Mouse (Mus musculus) CH12.LX (cell line): ENCODE measurements at regions not wholly inside any gene's neighbourhood (a gene's known extent, or its start where the extent isn't known, plus 50 kb on each side); places are given as distances from the start of the nearest gene placed in this dataset.
A peak's percentile ranks its signal among the peaks of the same experiment; 100 is the strongest.

ENCODE experiments used
- DNase-seq: peaks from one replicate; pipeline ENCODE4 v3.0.0-alpha.2; 2013; ENCODE audit errors: extremely low read depth
- H3K27ac ChIP-seq: 2 replicates; pipeline ENCODE4 v1.5.1; 2012; ENCODE audit warnings: low read depth, mild to moderate bottlenecking, control low read depth, moderate library complexity; ENCODE audit not compliant: insufficient read depth
- H3K27me3 ChIP-seq: replicated peaks from 2 replicates; pipeline ENCODE3; 2012; ENCODE audit warnings: inconsistent platforms
- H3K36me3 ChIP-seq, 2 experiments: replicated peaks in 1 of 2; 2 replicates each; pipeline versions ENCODE3 to v1.6.1; 2012; ENCODE audit warnings: inconsistent platforms in 1 of 2, low read length in 1 of 2, mild to moderate bottlenecking in 1 of 2, mixed read lengths in 1 of 2, moderate library complexity in 1 of 2; ENCODE audit not compliant: control insufficient read depth in 1 of 2, insufficient read depth in 1 of 2
- H3K4me1 ChIP-seq, 2 experiments: 2 replicates each; pipeline ENCODE4 v1.6.1; 2012; ENCODE audit warnings: inconsistent platforms in 1 of 2, moderate library complexity in 1 of 2; ENCODE audit not compliant: insufficient read depth in 2 of 2, control insufficient read depth in 1 of 2
- H3K4me2 ChIP-seq: 2 replicates; pipeline ENCODE4 v1.6.1; 2012; ENCODE audit warnings: low read depth, mild to moderate bottlenecking, control low read depth; ENCODE audit not compliant: poor library complexity, insufficient read depth, severe bottlenecking
- H3K4me3 ChIP-seq, 3 experiments: fragments of 150-350 bp in 1 of 3; sonication (generic) in 1 of 3; replicated peaks in 1 of 3; 2 replicates each; pipeline versions ENCODE3 to v1.5.1; 2011 to 2012; ENCODE audit warnings: low read depth in 2 of 3, low read length in 2 of 3, mild to moderate bottlenecking in 2 of 3, moderate library complexity in 2 of 3, control low read depth in 1 of 3, improper control_type of control experiment in 1 of 3, inconsistent platforms in 1 of 3, mixed read lengths in 1 of 3; ENCODE audit not compliant: poor library complexity in 1 of 3
- H3K79me2 ChIP-seq: replicated peaks from 2 replicates; pipeline ENCODE4 v1.6.1; 2012; ENCODE audit warnings: mild to moderate bottlenecking, moderate library complexity; ENCODE audit not compliant: control insufficient read depth, poor library complexity, insufficient read depth, severe bottlenecking; ENCODE audit errors: extremely low read depth
- H3K9ac ChIP-seq: 2 replicates; pipeline ENCODE4 v1.6.1; 2012; ENCODE audit warnings: low read depth, mild to moderate bottlenecking, control low read depth, moderate library complexity; ENCODE audit not compliant: insufficient read depth
- H3K9me3 ChIP-seq: replicated peaks from 2 replicates; pipeline ENCODE3; 2012; ENCODE audit warnings: low read length, inconsistent platforms, mixed read lengths
- CHD2 ChIP-seq: IDR thresholded peaks from 2 replicates; pipeline ENCODE4 v1.6.1; 2011; ENCODE audit warnings: low read length, improper control_type of control experiment
- EP300 ChIP-seq: IDR thresholded peaks from 2 replicates; pipeline ENCODE4 v1.6.1; 2011; ENCODE audit warnings: low read length, improper control_type of control experiment
- ETS1 ChIP-seq: conservative IDR thresholded peaks from 2 replicates; pipeline ENCODE4 v1.6.1; 2012; ENCODE audit warnings: low read depth, mild to moderate bottlenecking, inconsistent platforms, low read length, improper control_type of control experiment, moderate library complexity
- HCFC1 ChIP-seq: IDR thresholded peaks from 2 replicates; pipeline ENCODE4 v1.6.1; 2012; ENCODE audit warnings: low read depth, mild to moderate bottlenecking, inconsistent platforms, low read length, improper control_type of control experiment
- JUN ChIP-seq: IDR thresholded peaks from 2 replicates; pipeline ENCODE4 v1.6.1; 2011; ENCODE audit warnings: low read depth, mild to moderate bottlenecking, low read length, improper control_type of control experiment, moderate library complexity; ENCODE audit not compliant: insufficient read depth
- JUND ChIP-seq: conservative IDR thresholded peaks from 2 replicates; pipeline ENCODE4 v1.6.1; 2011; ENCODE audit warnings: low read depth, low read length, improper control_type of control experiment
- KAT2A ChIP-seq: IDR thresholded peaks from 2 replicates; pipeline ENCODE4 v1.6.1; 2012; ENCODE audit warnings: low read length, improper control_type of control experiment, inconsistent platforms; ENCODE audit not compliant: insufficient replicate concordance
- MAX ChIP-seq: IDR thresholded peaks from 2 replicates; pipeline ENCODE4 v1.6.1; 2011; ENCODE audit warnings: low read length, improper control_type of control experiment
- MXI1 ChIP-seq: IDR thresholded peaks from 2 replicates; pipeline ENCODE4 v1.6.1; 2011; ENCODE audit warnings: mild to moderate bottlenecking, low read depth, low read length, improper control_type of control experiment
- NELFE ChIP-seq: IDR thresholded peaks from 2 replicates; pipeline ENCODE4 v1.6.1; 2011; ENCODE audit warnings: low read depth, low read length, improper control_type of control experiment
- RCOR1 ChIP-seq: conservative IDR thresholded peaks from 2 replicates; pipeline ENCODE4 v1.6.1; 2012; ENCODE audit warnings: low read depth, mild to moderate bottlenecking, inconsistent platforms, low read length, improper control_type of control experiment
- TBP ChIP-seq: conservative IDR thresholded peaks from 2 replicates; pipeline ENCODE4 v1.6.1; 2011; ENCODE audit warnings: low read depth, low read length, improper control_type of control experiment
- TCF12 ChIP-seq: IDR thresholded peaks from 2 replicates; pipeline ENCODE4 v1.6.1; 2014; ENCODE audit warnings: low read depth, mild to moderate bottlenecking, inconsistent platforms, low read length, improper control_type of control experiment
- UBTF ChIP-seq: IDR thresholded peaks from 2 replicates; pipeline ENCODE4 v1.6.1; 2012; ENCODE audit warnings: low read depth, mild to moderate bottlenecking, inconsistent platforms, low read length, improper control_type of control experiment, moderate library complexity
- USF1 ChIP-seq: IDR thresholded peaks from 2 replicates; pipeline ENCODE4 v1.6.1; 2014; ENCODE audit warnings: low read depth, mild to moderate bottlenecking, inconsistent platforms, low read length, improper control_type of control experiment
- USF2 ChIP-seq: conservative IDR thresholded peaks from 2 replicates; pipeline ENCODE4 v1.6.1; 2011; ENCODE audit warnings: low read depth, low read length, improper control_type of control experiment
- ZC3H11A ChIP-seq: IDR thresholded peaks from 2 replicates; pipeline ENCODE4 v1.6.1; 2012; ENCODE audit warnings: low read depth, mild to moderate bottlenecking, inconsistent platforms, low read length, improper control_type of control experiment
- dilution Hi-C: fragments of 300-500 bp; cut with MboI; formaldehyde crosslinking; loops from 2 replicates; pipeline ENCODE4 v1.14.3; 2020; ENCODE audit warnings: low sequenced_read_pairs; ENCODE audit not compliant: extremely low pct_unique_long_range_greater_than_20kb, extremely low pct_ligation_motif_present
- in situ Hi-C: fragments of 300-500 bp; cut with MboI; formaldehyde crosslinking; loops from 3 replicates; pipeline ENCODE4 v1.14.3; 2019; ENCODE audit warnings: low sequenced_read_pairs, low pct_ligation_motif_present, low pct_unique_long_range_greater_than_20kb, mixed read lengths

- TF ChIP-seq TBP (no peak), JUND (no peak), USF1 (no peak), JUN (no peak), ETS1 (no peak), NELFE (no peak), ZC3H11A (no peak), RCOR1 (no peak), USF2 (no peak), MAX (no peak), CHD2 (no peak), HCFC1 (no peak), KAT2A (no peak), TCF12 (no peak), UBTF (no peak)
- TF ChIP-seq, all 38 proteins: peak for 0
- no peaks in the 10 kb centered on the region for H3K27me3 ChIP-seq
- no peak overlapping the region for H3K4me2 ChIP-seq
- no peaks in the 10 kb centered on the region for H3K79me2 ChIP-seq
- in situ Hi-C loops (no loop called here), dilution Hi-C loops (no loop called here)
- H3K9me3 ChIP-seq, result no peaks in the 10 kb centered on the region
- no peaks in the 10 kb centered on the region for H3K36me3 ChIP-seq
- no peak overlapping the region for H3K27ac ChIP-seq
- H3K4me3 ChIP-seq, result no peak overlapping the region
- peaks cover 10 to 12% of the 10 kb centered on the region in 2 experiments for H3K4me1 ChIP-seq
- no peak for DNase-seq
- H3K9ac ChIP-seq, result no peak overlapping the region
Measured at GRCm38 (mm10) chr12:88530450-88531143, 170.2 kb downstream of the Adck1 start.

GRCm38 (mm10) chr12:88532261-88532973 is 172.1 kb downstream of the Adck1 start:
- dilution Hi-C loops (no loop called here), in situ Hi-C loops (no loop called here)
- H3K9me3 ChIP-seq, result no peaks in the 10 kb centered on the region
- H3K27me3 ChIP-seq, result no peaks in the 10 kb centered on the region
- H3K27ac ChIP-seq, result no peak overlapping the region
- H3K4me3 ChIP-seq, result no peak overlapping the region
- no peak overlapping the region for H3K9ac ChIP-seq
- no peaks in the 10 kb centered on the region for H3K36me3 ChIP-seq
- peaks cover 10 to 12% of the 10 kb centered on the region in 2 experiments for H3K4me1 ChIP-seq
- DNase-seq, result peak; percentile 12
- no peaks in the 10 kb centered on the region for H3K79me2 ChIP-seq
- no peak for TF ChIP-seq MXI1
- peak; percentile 45 for TF ChIP-seq EP300
- H3K4me2 ChIP-seq, result peak overlapping the region; percentile 31
